Mouse (Mus musculus): ENCODE results near the gene Igsf11. TPM values are rescaled to one million over a fixed set of nuclear protein-coding genes. Genes with fewer than 3 reads are reported as not detected.
"Not testable (repeated sequence)": the region's sequence is repeated elsewhere in the genome, so short reads cannot be mapped to it uniquely, and the experiment has no call there.

Igsf11 gene
- polyA plus RNA-seq, 1 experiment from 2014 or later: 0.63 TPM

DNA sequence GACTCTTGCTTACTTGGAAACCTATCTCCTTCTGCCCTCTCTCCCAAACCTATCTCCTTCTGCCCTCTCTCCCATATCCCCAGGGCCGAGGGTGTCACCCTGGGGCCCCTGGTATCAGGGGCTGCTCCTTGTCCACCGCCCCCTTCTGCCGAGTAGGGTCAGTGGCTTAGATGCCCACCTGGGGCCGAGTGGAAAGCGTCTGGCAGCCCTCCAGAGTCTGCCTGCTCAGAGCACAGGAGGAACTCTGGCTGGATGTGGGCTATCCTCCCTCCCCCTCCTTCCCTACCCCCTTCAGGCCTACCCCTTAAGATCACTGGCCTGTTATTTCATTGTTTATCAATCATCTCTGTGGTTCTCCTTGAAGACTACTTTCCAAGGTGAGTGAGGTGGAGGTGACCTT is 88.1 kb downstream of the Igsf11 start:
- Histone ChIP-seq H3K4me3 (ENCODE audit: low read depth, low read length) (no peak overlapping the region), H3K27ac (replicated peaks) (no peak overlapping the region), H3K36me3 (ENCODE audit: control insufficient read depth, insufficient read depth, low read length) (no peaks in the 10 kb centered on the region), H3K9me3 (ENCODE audit: control insufficient read depth, low read length) (no peaks in the 10 kb centered on the region), H3K4me1 (replicated peaks; ENCODE audit: control insufficient read depth, insufficient read depth) (no peaks in the 10 kb centered on the region), H3K4me2 (replicated peaks; ENCODE audit: low read depth) (no peak overlapping the region), H3K27me3 (ENCODE audit: control insufficient read depth, insufficient read depth, low read length) (no peaks in the 10 kb centered on the region), H3K9ac (ENCODE audit: low read length) (no peak overlapping the region)
- ATAC-seq (ENCODE audit: low FRiP score, low TSS enrichment) (no peak), DNase-seq (ENCODE audit: low spot score) (no peak)
- no peak for TF ChIP-seq CTCF (IDR thresholded peaks at IDR 0.05; ENCODE audit: low read depth)
- no peak for TF ChIP-seq EP300 (optimal IDR thresholded peaks at IDR 0.05)
- WGBS: 52% methylated on average over 5 of the region's 5 CpGs

DNA sequence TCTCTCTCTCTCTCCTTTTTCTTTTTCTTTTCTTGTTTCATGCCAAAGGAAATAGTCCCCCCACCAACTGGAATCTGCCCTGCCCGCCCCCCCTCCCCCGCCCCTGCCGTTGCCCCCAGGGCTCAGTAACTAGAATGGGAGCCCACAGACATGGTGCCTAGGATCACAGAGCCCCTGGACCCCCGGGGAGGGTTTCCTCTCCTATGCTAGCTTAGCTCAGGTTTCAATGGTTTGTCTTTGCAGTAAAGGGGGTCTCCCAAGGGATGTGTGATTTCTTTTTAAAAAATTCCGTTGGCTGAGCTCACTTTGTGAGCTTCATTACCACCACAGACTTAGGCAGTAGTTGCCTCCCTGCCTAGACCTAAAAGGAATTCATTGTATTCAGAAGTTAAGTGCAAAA is 89.6 kb downstream of the Igsf11 start:
- H3K27me3 ChIP-seq (ENCODE audit: control insufficient read depth, insufficient read depth, low read length): no peaks in the 10 kb centered on the region
- H3K4me2 ChIP-seq (replicated peaks; ENCODE audit: low read depth): no peak overlapping the region
- ATAC-seq (ENCODE audit: low FRiP score, low TSS enrichment) (no peak), DNase-seq (ENCODE audit: low spot score) (no peak)
- no peak overlapping the region for H3K4me3 ChIP-seq (ENCODE audit: low read depth, low read length)
- TF ChIP-seq EP300 (optimal IDR thresholded peaks at IDR 0.05): no peak
- no peak for TF ChIP-seq CTCF (IDR thresholded peaks at IDR 0.05; ENCODE audit: low read depth)
- H3K4me1 ChIP-seq (replicated peaks; ENCODE audit: control insufficient read depth, insufficient read depth): no peaks in the 10 kb centered on the region
- WGBS: 23% methylated on average over 5 of the region's 5 CpGs
- H3K36me3 ChIP-seq (ENCODE audit: control insufficient read depth, insufficient read depth, low read length): no peaks in the 10 kb centered on the region
- no peak overlapping the region for H3K9ac ChIP-seq (ENCODE audit: low read length)
- H3K9me3 ChIP-seq (ENCODE audit: control insufficient read depth, low read length): no peaks in the 10 kb centered on the region
- H3K27ac ChIP-seq (replicated peaks): no peak overlapping the region

DNA sequence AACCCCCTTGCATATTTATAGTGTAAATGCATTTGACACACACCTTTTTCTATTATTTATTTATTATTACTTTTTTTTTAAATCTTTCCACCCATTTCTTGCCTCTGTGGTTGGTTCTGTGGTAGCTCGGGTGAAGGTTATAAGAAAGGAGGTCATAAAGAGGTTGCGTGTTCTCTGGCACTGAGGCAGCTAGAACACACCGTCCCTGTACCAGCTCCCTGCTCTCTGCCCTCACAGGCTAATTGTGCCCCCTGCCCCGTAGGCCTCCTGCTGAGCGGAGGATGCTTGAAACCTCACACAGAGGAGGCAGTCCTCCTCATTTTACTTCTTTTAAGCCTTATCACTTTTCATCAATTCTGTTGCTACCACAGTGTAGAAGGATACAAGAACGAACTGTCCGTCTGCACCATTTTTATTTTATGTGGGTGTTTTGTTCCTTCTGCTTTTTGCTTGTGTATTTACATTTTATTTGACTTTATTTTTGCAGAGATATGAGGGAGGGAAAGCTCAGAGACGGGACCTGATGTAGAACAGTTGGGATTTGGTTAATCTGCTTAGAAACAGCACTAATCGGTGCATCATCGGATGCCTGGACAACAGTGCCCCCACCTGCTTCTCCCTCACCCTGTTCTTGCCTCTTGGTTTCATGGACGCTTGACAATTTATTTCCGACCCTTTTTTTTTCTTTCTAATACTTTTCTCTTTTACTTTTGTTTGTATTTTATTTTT is 90.2 kb downstream of the Igsf11 start:
- H3K9me3 ChIP-seq (ENCODE audit: control insufficient read depth, low read length): no peaks in the 10 kb centered on the region
- no peak overlapping the region for H3K27ac ChIP-seq (replicated peaks)
- WGBS: 46% methylated on average over 12 of the region's 12 CpGs
- no peak overlapping the region for H3K4me2 ChIP-seq (replicated peaks; ENCODE audit: low read depth)
- TF ChIP-seq CTCF (IDR thresholded peaks at IDR 0.05; ENCODE audit: low read depth) (no peak), EP300 (optimal IDR thresholded peaks at IDR 0.05) (no peak)
- no peaks in the 10 kb centered on the region for H3K36me3 ChIP-seq (ENCODE audit: control insufficient read depth, insufficient read depth, low read length)
- no peak for ATAC-seq (ENCODE audit: low FRiP score, low TSS enrichment)
- no peak overlapping the region for H3K9ac ChIP-seq (ENCODE audit: low read length)
- H3K4me1 ChIP-seq (replicated peaks; ENCODE audit: control insufficient read depth, insufficient read depth): no peaks in the 10 kb centered on the region
- H3K27me3 ChIP-seq (ENCODE audit: control insufficient read depth, insufficient read depth, low read length): no peaks in the 10 kb centered on the region
- no peak overlapping the region for H3K4me3 ChIP-seq (ENCODE audit: low read depth, low read length)
- DNase-seq (ENCODE audit: low spot score): no peak

DNA sequence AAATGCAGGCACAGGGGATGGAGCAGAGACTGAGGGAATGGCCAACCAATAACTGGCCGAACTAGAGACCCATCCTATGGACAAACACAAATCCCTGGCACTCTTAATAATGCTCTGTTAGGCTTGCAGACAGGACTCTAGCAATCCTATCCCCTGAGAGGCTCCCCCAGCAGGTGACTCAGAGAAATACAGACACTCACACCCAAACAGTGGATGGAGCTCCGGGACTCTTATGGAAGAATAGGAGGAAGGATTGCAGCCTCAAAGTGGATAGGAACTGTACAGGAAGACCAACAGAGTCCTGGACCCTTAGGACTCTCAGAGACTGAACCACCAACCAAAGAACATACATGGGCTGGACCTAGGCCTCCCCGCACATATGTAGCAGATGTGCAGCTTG is 91.4 kb downstream of the Igsf11 start:
- not testable (repeated sequence) for H3K9ac ChIP-seq (ENCODE audit: low read length); H3K36me3 ChIP-seq (ENCODE audit: control insufficient read depth, insufficient read depth, low read length); H3K27me3 ChIP-seq (ENCODE audit: control insufficient read depth, insufficient read depth, low read length); H3K9me3 ChIP-seq (ENCODE audit: control insufficient read depth, low read length); DNase-seq (ENCODE audit: low spot score); H3K27ac ChIP-seq (replicated peaks); H3K4me3 ChIP-seq (ENCODE audit: low read depth, low read length); H3K4me1 ChIP-seq (replicated peaks; ENCODE audit: control insufficient read depth, insufficient read depth); ATAC-seq (ENCODE audit: low FRiP score, low TSS enrichment); H3K4me2 ChIP-seq (replicated peaks; ENCODE audit: low read depth)
- TF ChIP-seq CTCF (IDR thresholded peaks at IDR 0.05; ENCODE audit: low read depth): peak; percentile 20; the same call in 1 of the 2 replicates
- 69% methylated on average over 3 of the region's 3 CpGs for WGBS

DNA sequence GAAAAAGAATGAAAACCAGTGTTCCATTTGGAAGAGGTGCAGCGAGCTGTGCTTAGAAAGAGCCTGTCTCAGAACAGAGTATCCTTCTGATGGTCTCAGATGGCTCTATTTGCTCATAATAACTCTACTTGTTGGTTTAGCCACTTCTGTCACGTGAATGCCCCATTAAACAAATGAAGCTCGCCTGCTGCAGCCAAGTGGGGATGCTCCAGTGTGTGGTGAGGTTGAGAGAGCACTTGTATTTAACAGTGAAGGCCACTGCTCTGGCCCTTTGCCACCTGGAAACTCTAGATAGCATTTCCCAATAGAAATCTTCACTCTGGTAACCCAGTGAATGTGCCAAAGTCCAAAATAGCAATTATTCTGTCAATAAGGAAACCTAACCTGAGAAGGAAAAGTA is 92.9 kb downstream of the Igsf11 start:
- Histone ChIP-seq H3K4me1 (replicated peaks; ENCODE audit: control insufficient read depth, insufficient read depth) (no peaks in the 10 kb centered on the region), H3K4me3 (ENCODE audit: low read depth, low read length) (no peak overlapping the region), H3K4me2 (replicated peaks; ENCODE audit: low read depth) (no peak overlapping the region), H3K36me3 (ENCODE audit: control insufficient read depth, insufficient read depth, low read length) (no peaks in the 10 kb centered on the region), H3K9me3 (ENCODE audit: control insufficient read depth, low read length) (no peaks in the 10 kb centered on the region), H3K27ac (replicated peaks) (no peak overlapping the region), H3K9ac (ENCODE audit: low read length) (no peak overlapping the region), H3K27me3 (ENCODE audit: control insufficient read depth, insufficient read depth, low read length) (no peaks in the 10 kb centered on the region)
- TF ChIP-seq CTCF (IDR thresholded peaks at IDR 0.05; ENCODE audit: low read depth): no peak
- TF ChIP-seq EP300 (optimal IDR thresholded peaks at IDR 0.05): no peak
- DNase-seq (ENCODE audit: low spot score) (no peak), ATAC-seq (ENCODE audit: low FRiP score, low TSS enrichment) (no peak)
- 46% methylated on average over 3 of the region's 3 CpGs for WGBS

DNA sequence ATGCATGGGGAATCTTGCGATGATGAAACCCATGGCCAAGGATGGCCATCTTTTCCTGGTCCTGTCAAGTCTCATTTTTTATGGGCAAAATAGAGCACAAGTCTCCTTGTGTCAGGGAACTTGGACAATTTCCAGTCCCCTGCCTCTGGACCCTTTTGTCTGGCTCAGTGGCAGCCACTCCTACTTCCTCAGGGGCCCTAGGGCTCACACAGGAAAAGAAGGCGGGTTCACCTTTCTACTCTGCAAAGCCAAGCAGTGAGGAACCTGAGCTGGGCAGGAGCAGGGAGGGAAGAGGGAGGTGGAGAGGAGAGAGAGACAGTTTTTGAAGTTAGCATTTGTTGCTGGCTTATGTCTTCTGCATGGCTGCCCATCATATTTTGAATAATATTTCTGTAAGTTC is 93.9 kb downstream of the Igsf11 start:
- WGBS: 48% methylated on average over 2 of the region's 2 CpGs
- Histone ChIP-seq H3K4me2 (replicated peaks; ENCODE audit: low read depth) (no peak overlapping the region), H3K36me3 (ENCODE audit: control insufficient read depth, insufficient read depth, low read length) (no peaks in the 10 kb centered on the region), H3K27ac (replicated peaks) (no peak overlapping the region), H3K27me3 (ENCODE audit: control insufficient read depth, insufficient read depth, low read length) (no peaks in the 10 kb centered on the region), H3K4me1 (replicated peaks; ENCODE audit: control insufficient read depth, insufficient read depth) (no peaks in the 10 kb centered on the region), H3K9me3 (ENCODE audit: control insufficient read depth, low read length) (no peaks in the 10 kb centered on the region), H3K4me3 (ENCODE audit: low read depth, low read length) (no peak overlapping the region), H3K9ac (ENCODE audit: low read length) (no peak overlapping the region)
- TF ChIP-seq EP300 (optimal IDR thresholded peaks at IDR 0.05) (no peak), CTCF (IDR thresholded peaks at IDR 0.05; ENCODE audit: low read depth) (no peak)
- DNase-seq (ENCODE audit: low spot score) (no peak), ATAC-seq (ENCODE audit: low FRiP score, low TSS enrichment) (no peak)
